Mouse (Mus musculus) embryonic facial prominence, embryonic 11.5 days (tissue): Measurements from ENCODE around the gene Lims1. TPM values are rescaled to one million over a fixed set of nuclear protein-coding genes. Genes with fewer than 3 reads are reported as not detected.
"Not testable (repeated sequence)": the region's sequence is repeated elsewhere in the genome, so short reads cannot be mapped to it uniquely, and the experiment has no call there.

Experiments used
- ATAC-seq: fragments of 200-750 bp; cut with Nextera tagmentation; replicated peaks from 2 replicates; pipeline ENCODE4 v1.8.0; 2017; ENCODE audit warnings: low read depth; ENCODE audit not compliant: insufficient number of reproducible peaks, low FRiP score, low TSS enrichment
- DNase-seq: peaks from one replicate; pipeline ENCODE4 v3.0.0-alpha.2; 2015; ENCODE audit warnings: low spot score
- H3K27ac ChIP-seq: fragments of 300-500 bp; sonication (generic); replicated peaks from 2 replicates; pipeline ENCODE4 v1.5.1; 2014; ENCODE audit warnings: mild to moderate bottlenecking, low read depth, low read length, control low read depth
- H3K27me3 ChIP-seq: fragments of 300-500 bp; sonication (generic); 2 replicates; pipeline ENCODE4 v1.6.1; 2014; ENCODE audit warnings: mild to moderate bottlenecking, low read length, moderate library complexity, mixed read lengths; ENCODE audit not compliant: control insufficient read depth, insufficient read depth
- H3K36me3 ChIP-seq: fragments of 300-500 bp; sonication (generic); replicated peaks from 2 replicates; pipeline ENCODE4 v1.6.1; 2014; ENCODE audit warnings: low read depth, mild to moderate bottlenecking, low read length, moderate library complexity, mixed read lengths; ENCODE audit not compliant: control insufficient read depth, insufficient read depth
- H3K4me1 ChIP-seq: fragments of 300-500 bp; sonication (generic); 2 replicates; pipeline ENCODE4 v1.6.1; 2014; ENCODE audit warnings: low read length, mixed read lengths; ENCODE audit not compliant: control insufficient read depth, insufficient read depth
- H3K4me2 ChIP-seq: fragments of 300-500 bp; sonication (generic); 2 replicates; pipeline ENCODE4 v1.6.1; 2014; ENCODE audit warnings: low read depth, mild to moderate bottlenecking, control low read depth, low read length, moderate library complexity
- H3K4me3 ChIP-seq: fragments of 300-500 bp; sonication (generic); 2 replicates; pipeline ENCODE4 v1.5.1; 2014; ENCODE audit warnings: low read depth, low read length, control low read depth
- H3K9ac ChIP-seq: fragments of 300-500 bp; sonication (generic); replicated peaks from 2 replicates; pipeline ENCODE4 v1.6.1; 2014; ENCODE audit warnings: mild to moderate bottlenecking, control low read depth, low read length
- H3K9me3 ChIP-seq: fragments of 300-500 bp; sonication (generic); replicated peaks from 2 replicates; pipeline ENCODE4 v1.6.1; 2016; ENCODE audit warnings: mild to moderate bottlenecking, low read length, inconsistent platforms, mixed read lengths; ENCODE audit not compliant: control insufficient read depth
- WGBS: fragments of 180-500 bp; shearing (Covaris S2); extraction: QIAGEN DNeasy Blood & Tissue Kit; methylation state at CpG from one replicate; pipeline ENCODE4 v1.1.7; 2014; 5-methylcytosine and 5-hydroxymethylcytosine counted together
- polyA plus RNA-seq: library from polyadenylated mRNA; unstranded; fragments of >200 nt; fragmentation: Nextera tagmentation; extraction: Ambion mirVana; gene quantifications from 2 replicates; pipeline ENCODE4 v1.2.1, GENCODE M21; 2014

Gene Lims1
- polyA plus RNA-seq, 1 experiment from 2014 or later: 89.2 TPM

DNA sequence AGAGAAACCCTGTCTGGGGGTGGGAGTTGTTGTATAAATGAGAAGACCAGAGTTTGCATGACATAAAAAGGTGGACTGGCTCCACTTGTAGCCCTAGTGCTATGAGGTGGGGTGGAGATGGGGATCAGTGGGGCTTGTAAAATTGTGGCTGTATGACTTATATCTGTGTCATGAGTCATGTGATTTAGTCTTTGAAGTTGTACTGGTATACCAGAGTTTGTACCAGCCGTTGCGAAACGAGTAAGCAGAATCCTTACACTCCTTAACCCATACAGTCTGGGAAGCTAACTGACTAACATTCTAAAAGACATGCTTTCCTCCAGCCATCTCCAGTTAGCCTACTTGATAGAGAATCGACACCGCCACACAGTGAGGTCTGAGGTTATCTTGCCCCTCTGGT lies 10.1 kb downstream of the Lims1 start:
- ATAC-seq (no peak), DNase-seq (no peak)
- Histone ChIP-seq H3K27ac (no peak overlapping the region), H3K4me1 (no peaks in the 10 kb centered on the region), H3K4me3 (no peak overlapping the region), H3K27me3 (no peaks in the 10 kb centered on the region), H3K36me3 (no peaks in the 10 kb centered on the region), H3K4me2 (no peak overlapping the region), H3K9me3 (no peaks in the 10 kb centered on the region), H3K9ac (no peak overlapping the region)
- WGBS: over 99% methylated on average over 5 of the region's 5 CpGs

DNA sequence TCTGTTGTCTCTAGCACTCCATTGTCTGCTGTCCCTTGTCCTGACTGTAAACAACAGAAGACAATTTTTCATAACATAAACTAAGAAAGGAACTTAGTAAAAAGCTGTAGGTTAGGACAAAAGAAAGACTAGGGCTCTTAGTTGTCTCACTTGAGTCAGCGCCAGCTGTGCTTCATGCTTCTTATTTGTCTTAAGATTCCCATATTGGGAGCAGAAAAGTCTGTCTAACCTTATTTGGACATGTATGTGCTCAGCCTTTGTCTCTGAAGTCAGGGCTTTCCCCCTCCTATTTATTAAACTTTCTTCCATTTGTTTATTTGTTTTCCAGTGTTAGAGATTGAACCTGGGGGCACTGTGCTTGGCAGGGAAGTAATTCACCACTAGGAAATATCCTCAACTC lies 12.9 kb downstream of the Lims1 start:
- Histone ChIP-seq H3K9me3 (no peaks in the 10 kb centered on the region), H3K27me3 (no peaks in the 10 kb centered on the region), H3K9ac (no peak overlapping the region), H3K27ac (no peak overlapping the region), H3K36me3 (no peaks in the 10 kb centered on the region), H3K4me3 (no peak overlapping the region), H3K4me2 (no peak overlapping the region), H3K4me1 (no peaks in the 10 kb centered on the region)
- no peak for ATAC-seq
- DNase-seq: no peak
- WGBS: 93% methylated on average over 1 of the region's 1 CpGs

DNA sequence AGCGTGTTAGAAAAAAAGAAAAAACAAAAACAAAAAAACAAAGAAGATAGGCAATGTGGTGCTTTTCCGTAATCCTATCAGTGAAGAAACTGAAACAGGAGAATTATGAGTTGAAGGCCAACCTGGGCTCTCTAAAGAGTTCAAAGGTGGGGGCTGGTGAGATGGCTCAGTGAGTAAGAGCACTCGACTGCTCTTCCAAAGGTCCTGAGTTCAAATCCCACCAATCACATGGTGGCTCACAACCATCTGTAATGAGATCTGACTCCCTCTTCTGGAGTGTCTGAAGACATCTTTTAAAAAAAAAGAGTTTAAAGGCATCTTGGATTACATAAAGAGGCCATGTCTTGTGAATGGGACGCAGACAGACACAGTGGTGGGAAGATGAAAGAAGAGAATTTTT lies 13.8 kb downstream of the Lims1 start:
- H3K4me2 ChIP-seq, H3K4me3 ChIP-seq: not testable (repeated sequence)

DNA sequence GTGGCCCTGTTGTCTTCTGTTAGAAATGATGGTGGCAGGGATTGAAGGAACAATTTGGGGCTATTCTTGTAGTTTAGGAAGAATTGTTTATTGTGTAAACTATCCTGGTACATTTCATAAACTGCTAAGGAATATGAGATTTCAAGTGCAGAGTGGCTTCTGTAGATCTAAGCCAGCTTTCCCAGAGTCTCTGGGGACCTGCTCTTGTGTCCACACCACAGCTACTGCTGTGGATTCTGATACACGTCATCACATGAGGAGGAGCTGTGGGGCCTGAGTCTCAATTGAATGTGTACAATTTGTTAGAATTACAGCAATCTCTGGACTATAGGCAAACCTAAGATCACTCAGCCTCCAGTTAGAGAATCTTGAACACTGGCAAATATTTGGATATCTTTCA lies 15.3 kb downstream of the Lims1 start:
- no peak for ATAC-seq
- no peaks in the 10 kb centered on the region for H3K36me3 ChIP-seq
- no peak for DNase-seq
- no peaks in the 10 kb centered on the region for H3K9me3 ChIP-seq
- H3K27ac ChIP-seq: no peak overlapping the region
- H3K4me1 ChIP-seq: no peaks in the 10 kb centered on the region
- no peaks in the 10 kb centered on the region for H3K27me3 ChIP-seq
- WGBS: 25% methylated on average over 1 of the region's 1 CpGs
- H3K9ac ChIP-seq: no peak overlapping the region
- H3K4me2 ChIP-seq: no peak overlapping the region
- H3K4me3 ChIP-seq: no peak overlapping the region

More for the DNA sequence above, 13.8 kb downstream of the Lims1 start:
- not testable (repeated sequence) for H3K27me3 ChIP-seq, H3K36me3 ChIP-seq, DNase-seq, H3K9ac ChIP-seq, H3K4me1 ChIP-seq, ATAC-seq, H3K9me3 ChIP-seq, H3K27ac ChIP-seq
- WGBS: 87% methylated on average over 4 of the region's 4 CpGs

DNA sequence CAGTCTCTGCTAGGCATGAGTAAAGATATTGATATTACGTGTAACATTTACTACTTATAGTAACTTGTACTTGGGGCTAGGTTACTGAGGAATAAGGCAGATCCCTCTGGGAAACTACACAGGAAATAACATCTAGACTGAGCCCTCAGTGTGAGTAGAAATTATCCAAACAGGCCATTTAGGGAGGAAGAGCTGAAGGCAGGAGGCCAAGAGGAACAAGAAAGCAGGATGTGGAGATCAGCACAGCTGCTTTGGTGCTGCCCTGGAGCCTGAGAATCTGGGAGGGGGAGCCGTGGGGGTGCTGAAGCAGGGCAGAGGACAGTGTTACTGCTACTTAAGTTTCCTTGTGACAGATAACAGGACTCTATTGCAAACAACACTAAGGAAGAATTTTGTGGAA lies 18.4 kb downstream of the Lims1 start:
- ATAC-seq: no peak
- Histone ChIP-seq H3K9me3 (no peaks in the 10 kb centered on the region), H3K4me3 (no peak overlapping the region), H3K4me1 (no peaks in the 10 kb centered on the region), H3K27ac (no peak overlapping the region), H3K36me3 (no peaks in the 10 kb centered on the region), H3K27me3 (no peaks in the 10 kb centered on the region), H3K4me2 (no peak overlapping the region), H3K9ac (no peak overlapping the region)
- WGBS: 37% methylated on average over 2 of the region's 2 CpGs
- no peak for DNase-seq

DNA sequence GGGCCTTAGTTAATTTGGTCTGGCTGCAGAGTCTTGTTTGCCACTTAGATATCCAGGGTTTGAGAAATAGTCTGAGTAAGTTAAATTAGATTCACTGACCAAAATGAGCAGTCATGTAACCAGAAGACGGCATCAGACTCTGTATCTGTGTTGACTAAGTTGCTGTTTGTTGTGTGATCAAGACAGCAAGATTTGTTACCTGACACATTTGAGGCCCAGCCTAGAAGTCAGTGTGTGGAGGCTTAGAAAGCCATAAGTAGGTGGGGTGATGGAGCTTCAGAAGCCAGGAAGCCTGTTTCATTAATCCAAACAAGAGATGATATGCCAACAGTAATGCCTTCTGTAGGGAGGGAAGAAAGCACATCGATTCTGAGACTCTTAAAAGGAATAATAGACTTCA lies 18.9 kb downstream of the Lims1 start:
- no peak overlapping the region for H3K9ac ChIP-seq
- H3K27ac ChIP-seq: no peak overlapping the region
- 85% methylated on average over 2 of the region's 2 CpGs for WGBS
- H3K4me3 ChIP-seq: no peak overlapping the region
- H3K4me2 ChIP-seq: no peak overlapping the region
- DNase-seq: no peak
- no peaks in the 10 kb centered on the region for H3K9me3 ChIP-seq
- H3K27me3 ChIP-seq: no peaks in the 10 kb centered on the region
- H3K4me1 ChIP-seq: no peaks in the 10 kb centered on the region
- ATAC-seq: no peak
- no peaks in the 10 kb centered on the region for H3K36me3 ChIP-seq

DNA sequence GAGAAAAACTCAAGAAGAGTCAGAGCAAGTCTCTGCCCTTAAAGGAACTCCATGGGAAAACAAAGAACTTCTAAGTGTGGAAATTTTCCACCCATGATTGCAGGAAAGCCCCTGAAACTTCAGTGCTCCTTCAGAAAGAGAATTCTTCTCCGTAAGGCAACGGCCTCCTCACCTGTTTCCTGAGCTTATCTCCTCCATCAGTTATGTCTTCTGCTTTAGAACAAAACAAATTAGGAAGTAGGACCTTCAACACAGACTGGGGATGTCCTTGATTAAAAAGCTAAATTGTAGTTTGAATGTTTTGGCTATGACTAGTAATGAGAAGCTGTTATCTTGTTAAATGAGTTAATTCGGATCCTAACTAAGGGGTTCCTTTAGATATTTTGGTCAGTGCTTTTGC lies 20.3 kb downstream of the Lims1 start:
- no peaks in the 10 kb centered on the region for H3K4me1 ChIP-seq
- 89% methylated on average over 3 of the region's 3 CpGs for WGBS
- no peaks in the 10 kb centered on the region for H3K27me3 ChIP-seq
- ATAC-seq: no peak
- H3K36me3 ChIP-seq: no peaks in the 10 kb centered on the region
- no peak for DNase-seq
- no peak overlapping the region for H3K4me2 ChIP-seq
- H3K9me3 ChIP-seq: no peaks in the 10 kb centered on the region
- H3K27ac ChIP-seq: no peak overlapping the region
- no peak overlapping the region for H3K4me3 ChIP-seq
- no peak overlapping the region for H3K9ac ChIP-seq

DNA sequence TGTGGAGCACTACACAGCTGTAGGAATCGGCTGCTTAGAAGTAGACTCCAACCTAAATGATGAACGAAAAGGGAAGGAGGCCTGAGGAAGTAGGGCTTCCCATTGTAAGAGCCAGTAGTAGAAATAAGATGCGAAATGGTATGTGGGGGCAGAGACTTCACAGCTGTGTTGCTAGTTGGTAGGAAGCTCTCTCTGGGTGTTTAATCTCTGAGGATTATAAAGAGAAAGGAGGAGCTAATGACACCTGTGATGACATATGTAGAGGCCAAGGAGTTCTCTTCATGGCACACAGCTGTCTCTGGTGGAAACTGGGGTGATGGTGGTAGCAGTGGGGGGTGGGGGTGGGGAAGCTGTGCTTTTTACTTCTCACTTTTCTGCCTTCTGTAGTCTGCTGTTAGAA lies 27.3 kb downstream of the Lims1 start:
- Histone ChIP-seq H3K4me3 (no peak overlapping the region), H3K36me3 (no peaks in the 10 kb centered on the region), H3K27ac (no peak overlapping the region), H3K27me3 (no peaks in the 10 kb centered on the region), H3K4me2 (no peak overlapping the region), H3K9ac (no peak overlapping the region), H3K9me3 (no peaks in the 10 kb centered on the region), H3K4me1 (no peaks in the 10 kb centered on the region)
- DNase-seq: no peak
- ATAC-seq: no peak
- 93% methylated on average over 3 of the region's 3 CpGs for WGBS
